Mouse (Mus musculus) thymus, postnatal 4 days (tissue): ENCODE results near the gene Vps25.
A peak's percentile ranks its signal among the peaks of the same experiment; 100 is the strongest.

Source experiments
- DNase-seq: peaks from one replicate; pipeline ENCODE4 v3.0.0; 2021

Gene Vps25

DNA sequence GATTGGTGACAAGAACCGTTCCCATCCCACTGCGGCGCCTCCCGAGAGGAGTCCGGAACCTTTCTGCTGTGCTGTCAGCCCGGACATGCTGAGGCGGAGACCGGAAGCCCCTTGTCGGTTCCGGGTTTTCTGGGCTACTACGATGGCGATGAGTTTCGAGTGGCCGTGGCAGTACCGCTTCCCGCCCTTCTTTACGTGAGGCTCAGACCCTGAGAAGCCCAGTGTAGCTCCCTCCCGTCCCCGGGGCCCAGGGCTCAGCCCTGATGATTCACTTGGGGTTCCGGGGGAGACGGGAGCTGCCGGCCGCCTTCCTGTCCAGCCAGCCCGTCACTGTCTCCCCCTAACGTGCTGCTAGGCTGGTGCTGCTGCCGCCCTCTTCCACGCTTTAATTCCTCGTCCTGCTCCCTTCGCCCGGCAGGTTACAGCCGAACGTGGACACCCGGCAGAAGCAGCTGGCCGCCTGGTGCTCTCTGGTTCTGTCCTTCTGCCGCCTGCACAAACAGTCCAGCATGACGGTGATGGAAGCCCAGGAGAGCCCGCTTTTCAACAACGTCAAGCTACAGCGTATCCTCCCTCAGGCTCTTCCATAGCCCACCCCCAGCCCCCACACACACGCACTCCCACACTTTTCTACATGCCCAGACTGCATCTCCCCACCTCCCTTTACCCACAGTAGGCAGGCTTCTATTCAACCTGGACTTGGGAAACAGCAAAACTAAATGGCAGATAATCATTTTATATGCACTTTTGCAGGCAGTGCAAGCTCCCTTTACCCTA lies at the start of gene Vps25:
TSS of gene Vps25 (plus strand) at position 95 of the 777 bp plus-strand sequence.
- DNase-seq: peak; percentile 87

DNA sequence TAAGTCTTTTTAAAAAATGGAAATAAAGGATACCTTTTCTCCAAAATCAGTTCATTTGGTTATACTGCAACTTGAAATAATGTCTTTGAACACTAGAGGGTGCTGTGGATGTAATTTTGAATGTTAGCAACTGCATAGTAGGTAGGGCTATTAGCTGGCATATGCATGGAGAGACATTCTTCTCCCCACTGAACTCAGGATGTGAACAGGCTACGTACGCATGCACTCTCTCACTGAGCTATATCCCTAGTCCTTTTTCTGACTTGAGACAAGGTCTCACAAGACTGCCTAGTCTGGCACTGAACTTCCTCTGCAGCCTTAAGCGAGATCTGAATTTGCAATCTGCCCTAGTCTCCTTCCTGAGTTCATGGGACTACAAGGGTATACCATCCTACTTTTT lies 41.5 kb upstream of the Vps25 start:
- no peak for DNase-seq

DNA sequence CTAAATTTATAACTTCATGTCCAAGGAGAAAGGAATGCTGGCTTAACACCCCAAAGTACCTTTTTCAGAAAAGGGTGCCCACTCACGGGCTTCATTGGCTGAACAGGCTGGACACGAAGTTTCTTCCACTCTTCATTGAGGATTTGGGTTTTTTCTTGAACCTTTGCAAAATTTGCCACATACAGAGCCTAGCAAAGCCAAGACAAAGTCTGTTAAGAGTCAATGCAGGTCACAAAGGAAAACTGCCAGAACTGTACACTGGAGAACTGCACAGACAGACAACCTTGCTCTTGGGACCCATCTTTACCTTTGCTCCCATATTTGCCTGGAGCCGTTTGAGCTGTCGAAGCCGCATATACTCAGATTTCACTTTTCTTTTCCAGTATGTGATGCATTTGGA lies 36.6 kb upstream of the Vps25 start:
- DNase-seq: no peak

DNA sequence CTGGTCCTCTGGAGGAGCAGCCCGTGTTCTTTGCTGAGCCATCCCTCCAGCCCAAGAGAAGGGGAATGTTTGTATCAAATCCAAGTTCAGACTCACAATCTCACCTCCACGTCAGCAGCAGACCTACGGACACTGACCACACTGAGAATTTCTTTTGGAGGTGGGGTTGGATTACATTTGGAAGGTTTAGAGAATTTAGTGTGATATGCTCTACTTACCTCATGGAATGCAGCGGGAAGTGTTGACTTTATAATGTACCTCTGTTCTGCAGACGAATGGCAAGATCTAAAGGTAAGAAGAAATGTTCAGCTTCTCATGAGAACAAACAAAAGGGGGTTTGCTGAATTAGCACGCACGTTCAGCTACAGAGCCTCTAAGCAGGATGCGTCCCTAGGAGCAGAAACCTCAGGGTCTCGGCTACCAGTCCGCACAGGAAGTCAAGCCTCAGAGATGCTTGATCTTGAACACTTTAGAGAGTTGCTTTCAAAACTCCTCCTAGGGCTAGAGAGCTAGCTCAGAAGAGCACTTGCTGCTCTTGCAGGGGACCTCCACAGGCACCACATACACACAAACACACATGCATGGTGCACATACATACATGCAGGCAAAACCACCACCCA lies 35.0 kb upstream of the Vps25 start:
- DNase-seq: peak; percentile 50

DNA sequence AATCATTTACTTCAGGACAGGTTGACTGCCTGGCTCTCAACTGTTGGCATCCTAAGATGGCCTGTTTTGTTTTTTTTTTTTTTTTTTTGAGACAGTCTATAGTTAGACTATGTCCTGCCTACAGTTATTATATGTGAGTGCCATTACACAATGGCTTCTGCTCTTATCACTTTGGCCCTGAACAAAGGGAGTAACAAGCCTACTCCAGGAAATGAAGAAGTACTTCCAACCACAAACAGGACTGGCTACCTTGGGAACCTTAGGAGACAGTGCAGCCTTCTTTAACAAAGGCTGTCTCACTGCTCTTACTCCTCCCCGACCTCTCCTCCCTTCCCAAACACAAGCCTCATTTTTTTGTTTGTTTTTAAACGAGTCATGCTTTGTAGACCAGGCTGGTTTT lies 32.7 kb upstream of the Vps25 start:
- no peak for DNase-seq

DNA sequence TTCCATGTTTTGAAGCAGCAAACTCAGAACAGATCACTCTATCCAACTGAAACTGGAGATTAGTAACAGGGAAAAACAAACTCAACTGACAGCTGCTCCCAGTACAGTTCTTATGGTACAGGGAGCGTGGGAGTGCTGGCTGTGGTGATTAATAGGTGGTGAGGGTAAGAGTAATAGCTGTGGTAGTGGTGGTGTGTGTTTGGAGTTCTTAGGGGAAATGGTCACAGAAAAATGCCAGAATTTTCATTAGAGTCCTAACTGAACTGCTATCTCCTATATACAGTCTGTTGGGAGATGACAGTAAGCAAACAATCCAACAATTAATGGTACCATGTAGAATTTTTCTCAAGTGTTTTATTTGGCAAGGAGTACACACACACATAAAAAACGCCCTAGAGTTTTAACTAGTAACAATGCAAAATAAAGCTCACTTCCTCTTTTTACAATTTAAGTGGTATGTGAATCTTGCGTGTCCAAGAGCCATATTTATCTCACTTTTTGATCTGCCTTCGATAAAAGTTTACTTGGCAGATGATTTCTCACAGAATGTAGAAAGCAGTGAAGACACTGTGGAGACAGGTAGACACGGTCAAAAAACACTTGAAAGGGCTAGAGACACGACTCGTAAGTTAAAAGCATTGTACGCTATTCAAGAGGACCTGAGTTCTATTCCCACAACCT lies 32.1 kb upstream of the Vps25 start:
- no peak for DNase-seq

DNA sequence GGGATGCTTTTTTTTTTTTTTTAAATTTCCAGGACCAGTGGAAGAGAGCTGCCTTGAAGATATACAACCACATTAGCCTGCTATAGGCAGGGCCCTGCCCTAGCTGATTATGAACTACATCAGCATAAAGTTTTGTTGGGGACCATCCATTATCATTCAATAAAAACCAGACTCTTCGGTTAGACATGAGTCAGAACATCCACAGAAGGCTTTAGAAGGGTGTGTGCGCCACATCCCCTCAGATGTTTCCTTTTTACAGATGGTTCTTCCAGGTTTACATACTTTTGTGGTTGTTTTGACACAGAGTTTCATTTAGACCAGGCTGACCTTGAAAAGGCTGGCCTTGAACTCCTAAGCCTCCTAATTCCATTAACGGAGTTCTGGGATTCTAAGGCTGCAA lies 29.2 kb upstream of the Vps25 start:
- DNase-seq: no peak

DNA sequence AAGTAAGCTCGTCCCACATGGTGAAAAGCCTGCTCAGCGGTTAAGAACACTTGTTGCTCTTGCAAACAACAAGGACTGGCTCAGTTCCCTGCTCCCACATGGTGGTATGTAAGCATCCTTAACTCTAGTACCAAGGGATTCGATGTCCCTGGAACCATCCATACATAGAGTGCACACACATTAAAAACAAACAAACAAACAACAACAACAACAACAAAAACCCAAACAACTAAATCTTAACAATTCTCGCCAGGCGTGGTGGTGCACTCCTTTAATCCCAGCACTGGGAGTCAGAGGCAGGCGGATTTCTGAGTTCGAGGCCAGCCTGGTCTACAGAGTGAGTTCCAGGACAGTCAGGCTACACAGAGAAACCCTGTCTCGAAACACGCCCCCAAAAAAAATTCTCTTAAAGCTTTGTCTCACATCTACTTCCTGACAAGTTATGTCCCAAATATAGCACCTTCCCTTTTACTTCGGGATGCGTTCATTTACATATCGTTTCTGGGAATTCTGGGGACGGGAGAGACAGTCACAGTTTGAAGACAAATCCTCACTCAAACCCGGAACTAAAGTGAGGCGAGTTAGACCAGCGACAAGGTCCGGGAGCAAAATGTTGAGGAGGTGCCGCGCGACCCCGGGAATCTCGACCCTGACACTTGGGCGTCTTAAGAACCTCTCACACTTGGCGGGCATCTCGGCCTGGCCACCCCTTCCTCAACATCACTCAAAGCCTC lies 28.0 kb upstream of the Vps25 start:
- no peak for DNase-seq

DNA sequence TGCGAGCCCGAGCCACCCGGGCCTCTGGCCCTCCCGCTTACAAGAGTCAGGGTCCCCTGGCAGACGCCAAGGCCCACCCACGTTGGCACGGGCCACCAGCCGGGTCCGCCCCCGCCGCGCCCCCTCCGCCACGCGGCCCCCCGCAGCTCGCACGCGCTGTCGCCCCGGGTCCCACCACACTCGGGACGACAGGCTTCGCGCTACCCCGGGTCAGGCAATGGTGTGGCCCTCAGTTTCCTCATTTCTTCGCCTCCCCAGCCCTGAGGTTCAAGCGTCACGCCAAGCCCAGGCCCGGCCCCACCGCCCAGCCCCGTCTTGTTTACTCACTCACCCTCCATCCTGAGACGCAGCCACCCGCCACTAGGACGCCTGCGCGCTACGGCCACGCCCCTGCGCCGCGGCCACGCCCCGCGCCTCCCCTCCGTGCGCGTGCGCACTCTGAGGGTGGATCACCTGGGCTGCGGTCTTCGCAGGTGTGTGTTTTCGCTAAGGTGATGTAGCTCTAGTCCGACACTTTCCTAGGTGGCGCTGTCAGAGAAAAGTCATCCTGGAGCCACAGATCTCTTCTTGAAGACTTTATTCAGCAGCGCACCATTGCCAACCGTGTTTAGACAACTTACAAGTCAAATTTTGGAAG lies 27.3 kb upstream of the Vps25 start, which contains the start of gene Ezh1:
TSS of gene Ezh1 (minus strand) at position 399 of the 637 bp plus-strand sequence.
- peak; percentile 94 for DNase-seq

DNA sequence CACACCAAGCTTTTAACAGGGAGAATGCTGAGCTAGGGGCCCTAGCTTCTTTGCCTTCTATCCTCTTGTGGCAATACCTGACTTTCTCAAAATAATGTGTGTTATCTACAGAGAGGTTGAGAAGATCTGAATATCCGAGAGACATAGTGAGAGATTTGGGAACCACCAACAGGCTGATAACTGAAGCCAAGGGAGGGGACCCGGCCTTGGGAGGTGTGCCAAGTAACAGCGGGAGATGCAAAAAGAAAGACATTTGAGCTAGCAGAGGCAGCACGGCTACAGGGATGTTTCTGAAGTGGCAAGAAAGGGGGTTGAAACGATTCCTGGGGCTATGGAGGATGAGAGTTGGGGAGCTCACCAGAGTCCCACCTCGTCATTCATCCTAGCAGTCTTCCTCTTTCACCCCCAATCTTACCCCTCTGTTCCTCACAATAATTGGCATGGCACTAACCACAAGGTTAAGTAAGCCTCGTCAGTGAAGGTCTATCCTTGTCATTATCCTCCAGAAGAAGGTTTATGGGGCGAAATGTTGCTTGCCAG lies 24.1 kb upstream of the Vps25 start:
- no peak for DNase-seq

DNA sequence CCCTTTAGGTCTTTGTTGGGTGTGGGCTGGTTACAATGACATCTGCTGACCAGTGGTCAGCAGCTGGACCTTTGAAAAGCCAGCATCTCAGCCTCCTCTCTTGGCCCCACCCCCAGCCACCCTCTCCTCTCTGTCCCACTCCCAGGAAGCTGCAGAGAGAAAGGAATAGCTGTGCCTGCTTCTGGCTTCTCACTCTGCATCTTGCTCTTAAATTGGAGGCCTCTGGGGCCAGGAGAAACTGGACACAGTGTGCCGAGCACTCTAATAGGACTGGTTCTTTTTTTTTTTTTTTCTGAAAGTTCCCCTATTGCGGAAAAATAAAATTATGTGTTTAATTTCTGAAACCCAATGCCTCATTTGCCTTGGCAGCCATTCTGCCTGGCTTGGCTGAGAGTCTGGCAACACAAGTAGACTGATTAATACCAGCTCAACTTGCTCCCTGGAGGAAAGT lies 23.4 kb upstream of the Vps25 start:
- DNase-seq: no peak

DNA sequence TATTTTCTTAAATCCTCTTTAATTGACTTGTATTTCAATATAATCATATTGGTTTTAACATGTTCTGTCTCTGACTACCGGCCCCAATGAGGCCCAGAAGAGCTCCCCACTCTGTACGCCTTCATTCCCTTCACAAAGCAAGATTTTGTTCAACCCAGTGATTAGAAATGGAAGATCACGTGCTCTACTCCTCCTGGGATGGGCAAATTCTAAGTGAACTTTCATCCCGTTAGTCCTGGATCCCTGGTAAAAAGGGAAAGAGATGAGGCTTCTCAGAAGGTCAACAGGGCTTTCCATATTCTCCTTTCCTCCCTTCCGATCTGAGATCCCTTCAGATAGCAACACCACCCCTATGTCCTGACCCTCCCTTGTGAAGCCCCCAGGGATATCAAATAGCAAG lies 23.0 kb upstream of the Vps25 start:
- DNase-seq: no peak

DNA sequence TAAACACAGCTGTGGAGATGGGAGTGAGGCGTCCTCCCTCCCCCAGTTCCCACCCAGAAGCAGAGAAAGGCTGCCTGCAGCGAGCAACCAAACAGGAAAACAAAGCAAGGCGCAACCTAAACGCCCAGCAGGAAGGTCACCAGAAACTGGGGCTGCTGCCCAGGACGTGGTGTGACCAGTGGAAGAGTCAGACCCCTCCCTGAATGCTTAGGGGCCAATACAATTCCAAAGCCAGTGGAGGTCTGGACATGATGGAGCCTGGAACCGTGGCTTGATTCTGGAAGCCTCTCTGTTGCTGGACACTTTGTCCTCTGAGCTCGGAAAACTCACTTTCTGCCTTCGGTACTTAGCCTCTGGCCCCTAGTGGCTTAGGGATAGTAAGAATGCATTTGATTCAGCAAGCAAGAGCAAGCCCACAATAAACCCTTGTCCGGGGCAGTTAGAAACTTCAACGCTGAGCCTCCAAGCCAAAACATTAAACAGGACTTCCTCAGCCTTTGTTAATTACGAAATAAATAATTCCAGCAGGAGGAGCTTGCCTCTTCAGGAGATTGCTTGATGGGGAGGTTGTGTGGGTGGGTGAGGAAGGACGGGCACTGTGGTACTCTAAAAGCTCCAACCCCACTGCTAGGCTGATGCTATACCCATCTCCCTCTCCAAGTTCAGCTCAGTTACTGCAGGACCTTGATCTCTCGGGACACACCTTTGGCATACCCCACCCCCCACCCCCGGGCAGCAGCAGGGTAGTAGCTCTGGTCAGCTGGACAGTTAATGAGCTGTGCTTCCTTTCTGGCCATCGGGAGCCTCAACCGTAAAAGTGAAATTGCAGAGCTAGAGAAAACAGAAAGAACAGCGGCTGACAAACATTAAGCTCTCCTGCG lies 22.3 kb upstream of the Vps25 start:
- no peak for DNase-seq

DNA sequence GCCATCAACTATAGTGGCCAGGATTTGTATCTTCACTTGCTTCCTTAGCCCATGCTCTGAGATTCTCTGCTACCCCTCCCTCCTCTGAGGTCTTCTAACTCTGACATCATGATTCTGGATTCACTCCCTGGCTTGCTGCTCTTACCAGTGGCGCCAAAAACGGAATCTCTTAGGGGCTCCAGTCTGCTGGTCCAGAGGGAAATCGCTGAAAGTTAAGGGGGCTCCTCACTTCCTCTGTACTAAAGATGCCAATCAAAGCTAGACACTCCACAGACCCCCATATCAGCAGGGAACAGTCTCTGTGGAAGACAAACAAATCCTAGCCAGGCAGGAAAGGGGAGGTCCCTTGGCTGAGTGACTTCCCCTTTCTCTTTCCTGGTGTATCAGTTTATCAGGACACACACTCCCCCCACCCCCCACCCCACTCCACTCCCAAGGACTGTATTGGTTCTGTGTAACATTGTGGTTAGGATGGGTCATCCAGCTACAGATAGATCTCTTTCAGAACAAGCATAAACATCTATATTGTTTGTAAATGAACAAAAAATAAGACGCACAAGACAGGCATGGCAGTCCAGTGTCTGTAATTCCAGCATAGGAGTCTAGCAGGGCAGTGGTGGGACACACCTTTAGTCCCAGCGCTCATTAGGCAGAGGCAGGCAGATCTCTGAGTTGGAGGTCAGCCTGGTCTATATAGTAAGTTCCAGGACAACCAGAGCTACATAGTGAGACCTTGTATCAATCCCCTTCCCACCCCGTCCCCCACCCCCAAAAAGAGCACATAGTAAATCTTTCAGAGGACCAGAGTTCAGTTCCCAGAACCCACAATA lies 21.3 kb upstream of the Vps25 start:
- DNase-seq: no peak

DNA sequence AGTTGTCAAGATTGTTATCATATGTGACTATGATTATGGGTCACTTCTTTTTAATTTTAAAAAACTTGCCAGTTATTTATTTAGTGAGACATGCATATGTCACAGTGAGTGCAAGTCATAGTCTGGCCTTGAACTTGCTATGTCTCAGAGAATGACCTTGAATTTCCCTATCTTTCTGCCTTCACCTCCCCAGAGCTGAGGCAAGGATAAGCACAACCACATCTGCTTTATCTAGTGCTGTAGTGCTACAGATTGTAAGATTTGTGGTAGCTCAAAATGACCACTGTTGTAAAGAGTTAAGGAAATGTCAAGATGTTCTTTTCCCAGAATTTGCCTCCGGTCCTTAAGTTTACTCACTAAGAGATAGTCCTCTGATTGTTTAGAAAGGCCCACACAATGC lies 20.3 kb upstream of the Vps25 start:
- no peak for DNase-seq

DNA sequence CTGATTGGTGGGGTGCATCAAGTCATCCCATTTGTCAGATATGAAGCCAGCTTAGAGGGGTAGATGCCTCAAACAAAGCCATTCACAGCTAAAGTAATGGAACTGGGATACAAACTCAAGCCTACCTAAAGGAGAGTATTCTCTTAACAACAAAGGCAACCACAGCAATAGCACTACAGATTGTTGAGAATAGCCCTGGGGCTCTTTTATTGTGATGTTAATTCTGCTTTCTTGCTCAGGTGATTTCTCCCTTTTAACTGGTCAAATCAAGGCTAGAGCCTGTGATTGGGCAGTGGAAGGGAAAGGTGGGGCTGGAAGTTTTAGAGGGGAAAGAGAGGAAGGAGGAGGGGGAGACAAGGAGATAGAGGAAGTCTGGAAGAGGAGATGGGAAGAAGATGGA lies 19.4 kb upstream of the Vps25 start:
- DNase-seq: no peak

DNA sequence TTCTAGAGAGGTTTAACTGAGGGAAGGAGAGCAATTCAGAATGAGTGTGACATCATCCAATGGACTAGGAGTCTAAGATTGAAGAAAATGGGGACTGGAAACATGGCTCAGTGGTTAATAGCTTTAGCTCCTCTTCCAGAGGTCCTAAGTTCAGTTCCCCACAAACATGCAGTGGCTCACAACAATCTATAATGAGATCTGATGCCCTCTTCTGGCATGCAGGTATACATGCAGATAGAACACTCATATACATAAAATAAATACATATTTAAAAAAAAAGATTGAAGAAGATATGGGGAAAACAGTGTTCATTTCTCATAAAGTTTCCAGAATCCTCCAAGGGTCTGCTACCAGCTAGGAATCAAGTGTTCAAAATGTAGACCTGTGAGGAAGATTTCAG lies 18.1 kb upstream of the Vps25 start:
- no peak for DNase-seq

DNA sequence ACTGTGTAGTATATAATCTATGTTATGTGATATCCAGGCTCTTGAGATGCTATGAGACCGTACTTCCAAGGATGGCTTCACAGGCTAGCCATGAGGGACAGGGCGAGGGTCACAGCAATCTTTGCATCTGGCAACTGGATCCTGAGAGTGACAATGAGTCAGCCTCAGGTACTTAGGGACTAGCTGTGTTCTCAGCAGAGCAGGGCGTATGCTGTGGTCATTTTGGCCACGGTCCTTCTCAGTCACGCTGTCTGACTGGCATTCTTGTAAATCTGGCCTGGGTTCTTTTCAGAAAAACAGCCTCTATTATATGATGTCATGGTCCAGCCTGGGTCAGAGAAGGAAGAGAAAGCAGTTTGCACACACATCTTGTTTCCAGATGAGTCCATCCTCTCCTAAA lies 16.7 kb upstream of the Vps25 start:
- DNase-seq: no peak

DNA sequence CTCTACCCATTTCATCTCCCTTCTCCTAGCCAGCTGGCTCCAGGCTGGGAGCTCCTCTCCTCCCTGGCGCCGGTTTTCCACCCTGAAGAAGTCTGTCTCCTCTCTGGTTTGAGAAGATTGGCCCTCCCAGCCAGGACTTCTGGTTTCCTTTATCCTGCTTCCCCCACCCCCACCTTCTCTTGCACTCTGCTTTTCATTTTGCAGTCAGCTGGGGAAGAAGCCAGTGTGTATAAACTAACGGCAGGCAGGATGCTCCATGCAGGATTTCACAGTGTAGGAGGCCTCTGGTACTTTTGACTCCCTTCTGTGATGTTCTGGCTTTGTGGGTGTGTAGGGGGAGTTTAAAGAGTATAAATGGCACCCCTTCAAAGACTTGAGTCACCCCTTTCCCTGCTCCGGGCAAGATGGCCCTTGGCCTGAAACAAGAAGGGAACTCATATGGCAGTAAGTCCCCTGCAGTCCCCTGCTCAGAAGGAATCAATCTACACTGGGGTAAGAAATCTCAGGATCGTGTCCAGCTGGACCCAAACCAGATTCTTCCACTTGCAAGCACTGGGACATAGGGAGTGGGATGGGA lies 15.3 kb upstream of the Vps25 start:
- no peak for DNase-seq

DNA sequence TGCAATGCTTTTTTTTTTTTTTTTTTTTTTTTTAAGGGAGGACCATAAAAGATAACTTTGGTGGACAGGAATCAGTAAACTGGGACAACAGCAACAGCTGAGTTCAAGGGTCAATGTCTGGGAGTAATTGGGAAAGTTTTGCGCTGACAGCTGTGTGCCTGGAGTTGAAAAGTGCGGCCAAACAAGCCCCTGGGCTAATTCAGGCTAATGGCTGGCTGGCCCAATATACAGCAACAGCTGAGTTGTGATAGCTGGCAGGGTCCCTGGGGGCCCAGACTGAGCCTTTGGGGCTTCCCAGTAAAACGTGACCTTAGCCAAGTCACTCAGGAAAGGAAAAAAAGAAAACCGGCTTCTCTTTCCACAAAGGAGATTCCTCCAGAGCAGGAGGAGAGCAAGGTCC lies 8.4 kb upstream of the Vps25 start:
- DNase-seq: no peak
